Mouse (Mus musculus) spleen, postnatal 4 days (tissue): ENCODE measurements around the gene Adam12.

Source experiments
- DNase-seq, 2 experiments: peaks; one replicate each; pipeline ENCODE4 v3.0.0; 2022; ENCODE audit warnings: low spot score in 2 of 2

Gene Adam12

GRCm38 (mm10) chr7:134081307-134082072 lies 150.5 kb downstream of the Adam12 start:
- DNase-seq: no peak

GRCm38 (mm10) chr7:134079980-134080725 lies 151.8 kb downstream of the Adam12 start:
- DNase-seq: no peak

GRCm38 (mm10) chr7:134077684-134078083 lies 154.3 kb downstream of the Adam12 start:
- DNase-seq: no peak

GRCm38 (mm10) chr7:134073011-134073410 lies 158.9 kb downstream of the Adam12 start:
- DNase-seq: no peak

GRCm38 (mm10) chr7:134071153-134071885 lies 160.6 kb downstream of the Adam12 start:
- DNase-seq: no peak

GRCm38 (mm10) chr7:134062629-134063028 lies 169.3 kb downstream of the Adam12 start:
- no peak for DNase-seq

GRCm38 (mm10) chr7:134052486-134052885 lies 179.5 kb downstream of the Adam12 start:
- DNase-seq: no peak

- no peak for DNase-seq
These were observed 181.6 kb downstream of the Adam12 start for GRCm38 (mm10) chr7:134050371-134050770.

GRCm38 (mm10) chr7:134046376-134046775 lies 185.6 kb downstream of the Adam12 start:
- DNase-seq: no peak

- DNase-seq: no peak
These were observed 188.4 kb downstream of the Adam12 start for GRCm38 (mm10) chr7:134043576-134043975.

- no peak for DNase-seq
These were observed 189.3 kb downstream of the Adam12 start for GRCm38 (mm10) chr7:134042614-134043013.

GRCm38 (mm10) chr7:134033939-134034338 lies 198.0 kb downstream of the Adam12 start:
- no peak for DNase-seq

- DNase-seq: no peak
These were observed 199.0 kb downstream of the Adam12 start for GRCm38 (mm10) chr7:134032959-134033366.

- no peak for DNase-seq
These were observed 200.2 kb downstream of the Adam12 start for GRCm38 (mm10) chr7:134031787-134032186.

GRCm38 (mm10) chr7:134031256-134031655 lies 200.7 kb downstream of the Adam12 start:
- no peak for DNase-seq

GRCm38 (mm10) chr7:134028281-134028830 lies 203.6 kb downstream of the Adam12 start:
- no peak for DNase-seq

GRCm38 (mm10) chr7:134027020-134027415 lies 204.9 kb downstream of the Adam12 start:
- DNase-seq: no peak

- DNase-seq: no peak
These were observed 205.5 kb downstream of the Adam12 start for GRCm38 (mm10) chr7:134026200-134027019.

- DNase-seq: no peak
These were observed 209.6 kb downstream of the Adam12 start for GRCm38 (mm10) chr7:134022157-134022885.

GRCm38 (mm10) chr7:134015226-134015625 lies 216.7 kb downstream of the Adam12 start:
- DNase-seq: no peak
